Mouse (Mus musculus) thymus, postnatal 4 days (tissue): ENCODE data around the gene Layn.

ENCODE experiments used
- DNase-seq: peaks from one replicate; pipeline ENCODE4 v3.0.0; 2021

Gene Layn

GRCm38 (mm10) chr9:51076979-51077315 is at the start of gene Layn:
Layn (minus strand) TSS chr9:51077094.
- peak; percentile 66 for DNase-seq

GRCm38 (mm10) chr9:51114767-51115166 is 37.9 kb upstream of the Layn start:
- DNase-seq = no peak

- no peak for DNase-seq
These were observed 28.9 kb upstream of the Layn start for GRCm38 (mm10) chr9:51105751-51106150.

GRCm38 (mm10) chr9:51103808-51104514 is 27.1 kb upstream of the Layn start:
- DNase-seq = peak; percentile 9

- DNase-seq = peak; percentile 39
These were observed 26.3 kb upstream of the Layn start for GRCm38 (mm10) chr9:51102963-51103807.

- peak; percentile 30 for DNase-seq
These were observed 25.0 kb upstream of the Layn start, which contains the start of gene 4833427G06Rik for GRCm38 (mm10) chr9:51101756-51102425. 4833427G06Rik (minus strand) TSS chr9:51102078.

- DNase-seq = no peak
These were observed 19.4 kb upstream of the Layn start for GRCm38 (mm10) chr9:51096306-51096705.

- DNase-seq = no peak
These were observed 16.8 kb upstream of the Layn start for GRCm38 (mm10) chr9:51093697-51094096.

- no peak for DNase-seq
These were observed 4.7 kb upstream of the Layn start for GRCm38 (mm10) chr9:51081614-51082013.

- DNase-seq = peak; percentile 25
These were observed 455 bp downstream of the Layn start for GRCm38 (mm10) chr9:51076300-51076978.

- peak; percentile 25 for DNase-seq
These were observed 1.1 kb downstream of the Layn start for GRCm38 (mm10) chr9:51075780-51076179.

- no peak for DNase-seq
These were observed 6.1 kb downstream of the Layn start for GRCm38 (mm10) chr9:51070801-51071200.

GRCm38 (mm10) chr9:51068202-51068601 is 8.7 kb downstream of the Layn start:
- DNase-seq = no peak

- no peak for DNase-seq
These were observed 16.3 kb downstream of the Layn start, which contains the start of gene Btg4 for GRCm38 (mm10) chr9:51060601-51061000. Btg4 (plus strand) TSS chr9:51060901.

- DNase-seq = no peak
These were observed 17.9 kb downstream of the Layn start for GRCm38 (mm10) chr9:51058951-51059521.

- DNase-seq = no peak
These were observed 20.3 kb downstream of the Layn start for GRCm38 (mm10) chr9:51056360-51057324.

GRCm38 (mm10) chr9:51052180-51052579 is 24.7 kb downstream of the Layn start:
- DNase-seq = no peak

GRCm38 (mm10) chr9:51042136-51042535 is 34.8 kb downstream of the Layn start:
- no peak for DNase-seq

- DNase-seq = no peak
These were observed 35.4 kb downstream of the Layn start for GRCm38 (mm10) chr9:51041491-51041980.

GRCm38 (mm10) chr9:51032785-51033529 is 43.9 kb downstream of the Layn start:
- no peak for DNase-seq
